Mouse (Mus musculus): ENCODE measurements around the gene Zeb2. TPM values are rescaled to one million over a fixed set of nuclear protein-coding genes. Genes with fewer than 3 reads are reported as not detected.

The Zeb2 gene
- polyA plus RNA-seq, 1 experiment from 2014 or later, result 37.4 TPM

Other genes starting within 250 kb of the Zeb2 start
- 8.8 and 10.2 TPM in 2 replicates for gene Gtdc1, start 189.7 kb downstream of the Zeb2 start, polyA plus RNA-seq (2015; fragmentation: Nextera tagmentation; extraction: Ambion mirVana)

All from intestine, embryonic 15.5 days (tissue).